Comparison of ENCODE assay signal across 21 mouse cellular contexts in the genomic region with DNA sequence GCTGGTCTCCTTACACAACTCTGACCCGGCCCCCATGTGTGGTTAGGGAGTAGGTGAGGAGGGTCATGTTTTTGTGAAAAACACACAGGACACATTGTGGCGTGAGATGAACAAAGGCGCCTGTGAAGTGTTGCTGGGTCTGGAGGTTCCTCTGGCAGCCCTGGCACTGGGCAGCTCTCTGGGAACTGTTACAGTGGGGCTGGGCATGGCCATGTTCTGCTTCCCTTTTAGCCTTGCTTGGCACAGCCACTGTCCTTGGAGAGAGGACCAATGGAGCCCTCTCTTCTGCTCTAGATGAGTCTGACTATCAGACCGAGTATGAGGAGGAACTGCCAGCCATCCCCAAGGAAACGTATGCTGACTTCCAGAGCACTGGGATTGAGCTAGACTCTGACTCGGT. TPM values are rescaled to one million over a fixed set of nuclear protein-coding genes. Genes with fewer than 3 reads are reported as not detected.
"Had no signal": no experiment of that assay in that cellular context is flagged by ENCODE, and none has a peak within 500 bp of the region (broad histone marks: within the 10 kb centered on the region; RNA-seq: fewer than 3 reads in every experiment).

No protein-coding gene starts in this region.

- H3K4me3 ChIP-seq: lung, embryonic 15.5 days; megakaryocyte, embryonic 14.5 days; midbrain, embryonic 15.5 days; neural tube, embryonic 12.5 days had no signal

- H3K27ac ChIP-seq: lung, embryonic 15.5 days; macrophage; midbrain, embryonic 15.5 days; neural tube, embryonic 12.5 days had no signal

- DNase-seq: liver, postnatal 0 days; lung, adult 2 months; lung, postnatal 14 days; lung, postnatal 36 days; retina, postnatal 1 day; right cerebral cortex, adult 18-20 months; right cerebral cortex, postnatal 25 days; right cerebral cortex, postnatal 4 days; spleen, adult 18-20 months; thymus, adult 18-20 months; thymus, postnatal 14 days; thymus, postnatal 36 days had no signal

RNA-seq across cellular contexts. Expression of a gene that starts 27.0 kb away (rescaled TPM):
- total RNA-seq: megakaryocyte progenitor cell, adult 5-6 weeks; midbrain, postnatal 0 days; monocyte, adult 5-6 weeks; neutrophil, adult 5-6 weeks had no signal

RNA-seq across cellular contexts. Expression of a gene that starts 41.8 kb away (rescaled TPM):
- total RNA-seq: megakaryocyte progenitor cell, adult 5-6 weeks; midbrain, postnatal 0 days; monocyte, adult 5-6 weeks; neutrophil, adult 5-6 weeks had no signal
